Mouse (Mus musculus) right cerebral cortex, adult 2 months (tissue): Measurements from ENCODE around the gene Ifitm7.
"Not testable (repeated sequence)": the region's sequence is repeated elsewhere in the genome, so short reads cannot be mapped to it uniquely, and the experiment has no call there.

Experiments
- DNase-seq, 2 experiments: peaks; one replicate each; pipeline ENCODE4 v3.0.0; 2021 to 2022; ENCODE audit warnings: low spot score in 2 of 2

Gene Ifitm7

DNA sequence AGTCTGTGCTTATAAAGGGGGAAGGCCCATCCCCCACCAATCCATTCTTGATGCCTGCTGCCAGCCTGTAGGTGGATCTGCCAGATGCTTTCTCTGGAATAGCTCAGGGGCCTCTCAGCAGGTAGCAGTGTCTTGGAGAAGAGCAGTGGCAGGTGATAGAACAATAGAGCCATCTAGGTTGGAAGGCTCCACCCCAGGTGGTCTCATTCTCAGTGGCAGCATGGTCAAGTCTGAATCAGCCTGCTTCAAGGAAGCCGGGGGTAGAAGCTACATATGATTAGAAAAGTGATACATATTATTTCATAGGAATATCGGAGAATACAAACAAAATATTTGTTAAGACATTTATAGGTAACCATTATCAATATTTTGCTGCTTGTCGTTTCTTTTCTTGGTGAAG is 5.0 kb downstream of the Ifitm7 start:
- not testable (repeated sequence) for DNase-seq

- not testable (repeated sequence) for DNase-seq
Observed at GRCm38 (mm10) chr16:13977026-13977425, 9.7 kb downstream of the Ifitm7 start.

GRCm38 (mm10) chr16:13976358-13976896 is 10.3 kb downstream of the Ifitm7 start:
- not testable (repeated sequence) for DNase-seq

- DNase-seq: no peak
Observed at GRCm38 (mm10) chr16:13972051-13972450, 14.6 kb downstream of the Ifitm7 start.

DNA sequence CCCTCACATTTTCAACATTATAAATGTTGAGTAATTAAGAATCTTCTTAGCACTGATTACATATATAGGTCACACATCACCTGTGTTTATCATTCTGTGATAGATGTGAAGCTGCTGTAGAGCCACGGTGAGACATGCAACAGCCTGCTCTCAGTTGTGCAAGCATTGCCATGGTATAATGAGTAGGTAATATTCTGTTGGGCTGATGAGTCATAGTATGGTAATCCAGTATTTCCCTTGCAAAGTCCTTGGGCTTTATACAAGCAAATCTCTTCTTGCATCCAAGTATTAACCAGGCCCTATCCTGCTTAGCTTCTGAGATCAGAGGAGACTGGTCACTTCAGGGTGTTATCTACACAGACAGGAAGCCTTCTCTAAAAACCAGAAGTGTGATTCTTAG is 17.6 kb downstream of the Ifitm7 start:
- DNase-seq: no peak

DNA sequence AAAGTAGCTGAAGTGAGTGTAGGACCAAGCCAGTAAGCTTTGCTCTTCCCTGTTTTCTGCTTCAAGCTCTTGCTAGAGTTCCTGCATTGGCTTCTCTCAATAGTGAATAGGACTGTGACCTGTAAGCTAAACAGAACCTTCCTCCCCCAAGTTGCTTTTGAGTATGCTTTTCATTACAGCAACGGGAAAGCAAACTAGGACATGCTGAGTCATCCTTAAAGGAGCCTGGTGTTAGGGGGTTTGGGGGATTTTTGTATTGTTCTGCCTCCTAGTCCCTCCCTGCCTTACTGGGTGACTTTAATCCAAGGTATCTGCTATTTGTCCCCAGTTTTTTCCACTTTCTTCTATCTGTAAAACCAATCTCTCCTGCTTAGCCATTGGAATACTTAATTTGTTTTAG is 24.6 kb downstream of the Ifitm7 start:
- no peak for DNase-seq

- no peak for DNase-seq
Observed at GRCm38 (mm10) chr16:13951245-13951644, 35.4 kb downstream of the Ifitm7 start.

DNA sequence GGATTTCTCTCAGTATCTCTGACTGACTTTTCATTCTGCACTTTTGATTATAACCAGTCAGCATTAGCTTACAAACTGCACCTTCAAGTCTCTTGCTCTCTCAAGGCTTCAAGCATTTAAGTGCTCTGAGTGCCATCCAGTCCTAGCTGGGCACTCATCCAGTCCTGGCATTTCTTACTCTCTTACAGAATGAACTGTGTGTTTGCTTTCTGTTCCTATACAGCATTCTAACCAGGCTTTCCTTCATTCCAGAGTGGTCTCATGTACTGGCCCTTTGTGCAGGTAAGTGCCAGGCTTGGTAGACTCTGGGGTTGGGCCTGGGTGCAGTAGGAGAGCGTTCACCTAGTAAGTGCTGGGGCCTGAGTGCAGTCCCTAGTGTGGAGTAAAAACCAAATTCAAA is 40.4 kb downstream of the Ifitm7 start:
- DNase-seq: no peak

DNA sequence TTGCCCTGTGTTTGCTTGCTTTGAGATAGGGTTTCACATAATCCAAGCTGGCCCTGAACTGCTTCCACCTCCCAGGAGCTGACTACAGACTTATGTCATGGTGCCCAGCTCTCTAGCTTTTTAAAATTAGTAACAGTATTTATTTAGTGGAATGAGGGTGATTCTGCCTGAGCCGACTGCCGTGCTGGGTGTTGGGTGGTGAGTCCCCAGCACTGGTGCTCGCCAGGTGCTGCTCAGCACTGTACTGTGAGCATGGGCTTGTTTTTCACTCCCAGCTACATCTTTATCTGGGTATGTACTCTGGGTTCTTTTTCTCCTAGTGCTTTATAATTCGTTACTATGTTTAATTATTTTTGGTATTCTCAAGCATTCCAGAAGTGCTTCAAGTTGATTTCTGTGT is 41.5 kb downstream of the Ifitm7 start:
- DNase-seq: no peak

DNA sequence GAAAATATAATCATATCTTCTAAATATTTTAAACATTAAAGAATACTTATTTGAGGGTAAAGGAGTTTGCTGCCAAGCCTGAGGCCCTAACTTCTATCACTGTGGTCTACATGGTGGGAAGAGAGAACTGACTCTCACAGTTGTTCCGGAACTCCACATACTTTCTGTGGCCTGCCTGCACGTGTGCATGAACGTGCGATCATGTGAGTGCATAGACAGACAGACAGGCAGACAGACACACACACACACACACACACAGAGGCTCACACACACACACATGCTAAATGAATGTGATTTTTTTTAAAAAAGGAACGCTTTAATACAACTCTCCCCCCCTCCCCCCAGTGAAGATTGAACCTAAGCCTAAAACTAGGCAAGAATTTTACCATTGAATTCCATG is 41.9 kb downstream of the Ifitm7 start:
- DNase-seq: no peak

- DNase-seq: no peak
Observed at GRCm38 (mm10) chr16:13944178-13944577, 42.5 kb downstream of the Ifitm7 start.

GRCm38 (mm10) chr16:13940847-13941395 is 45.8 kb downstream of the Ifitm7 start:
- DNase-seq: no peak

GRCm38 (mm10) chr16:13940139-13940846 is 46.4 kb downstream of the Ifitm7 start:
- peak; percentile 88 for DNase-seq
